Mouse (Mus musculus): ENCODE measurements around the gene Rybp.

Rybp gene

GRCm38 (mm10) chr6:100286573-100287333, 532 bp downstream of the Rybp start:
- DNase-seq: peak; percentile 69

- DNase-seq: no peak
These were observed 1.2 kb downstream of the Rybp start for GRCm38 (mm10) chr6:100285985-100286572.

GRCm38 (mm10) chr6:100278841-100279240, 8.4 kb downstream of the Rybp start:
- DNase-seq: no peak

GRCm38 (mm10) chr6:100276344-100276743, 10.9 kb downstream of the Rybp start:
- DNase-seq: no peak

GRCm38 (mm10) chr6:100275643-100276042, 11.6 kb downstream of the Rybp start:
- no peak for DNase-seq

GRCm38 (mm10) chr6:100273556-100273955, 13.7 kb downstream of the Rybp start:
- no peak for DNase-seq

- no peak for DNase-seq
These were observed 15.3 kb downstream of the Rybp start for GRCm38 (mm10) chr6:100271992-100272391.

- DNase-seq: no peak
These were observed 16.5 kb downstream of the Rybp start for GRCm38 (mm10) chr6:100270765-100271164.

- DNase-seq: no peak
These were observed 27.7 kb downstream of the Rybp start for GRCm38 (mm10) chr6:100259607-100260006.

GRCm38 (mm10) chr6:100258278-100258677, 29.0 kb downstream of the Rybp start:
- no peak for DNase-seq

GRCm38 (mm10) chr6:100255411-100255810, 31.9 kb downstream of the Rybp start:
- DNase-seq: no peak

GRCm38 (mm10) chr6:100254671-100255070, 32.6 kb downstream of the Rybp start:
- no peak for DNase-seq

GRCm38 (mm10) chr6:100244474-100244873, 42.8 kb downstream of the Rybp start:
- no peak for DNase-seq

- DNase-seq: no peak
These were observed 52.2 kb downstream of the Rybp start for GRCm38 (mm10) chr6:100235036-100235435.

GRCm38 (mm10) chr6:100233522-100233921, 53.8 kb downstream of the Rybp start:
- DNase-seq: no peak

- no peak for DNase-seq
These were observed 54.2 kb downstream of the Rybp start for GRCm38 (mm10) chr6:100233061-100233460.

GRCm38 (mm10) chr6:100226204-100226603, 61.1 kb downstream of the Rybp start:
- DNase-seq: no peak

GRCm38 (mm10) chr6:100223932-100224331, 63.4 kb downstream of the Rybp start:
- DNase-seq: no peak

- DNase-seq: no peak
These were observed 63.9 kb downstream of the Rybp start for GRCm38 (mm10) chr6:100223435-100223834.

GRCm38 (mm10) chr6:100222927-100223326, 64.4 kb downstream of the Rybp start:
- DNase-seq: no peak

GRCm38 (mm10) chr6:100221803-100222202, 65.5 kb downstream of the Rybp start:
- no peak for DNase-seq

GRCm38 (mm10) chr6:100220917-100221560, 66.2 kb downstream of the Rybp start:
- DNase-seq: no peak

GRCm38 (mm10) chr6:100219971-100220370, 67.3 kb downstream of the Rybp start:
- DNase-seq: no peak

All from right cerebral cortex, postnatal 4 days (tissue).